11 mouse cellular contexts compared by ENCODE assay signal in genomic region chr2:60698155-60698554, GRCm38 (mm10). TPM values are rescaled to one million over a fixed set of nuclear protein-coding genes. Genes with fewer than 3 reads are reported as not detected.
DNase-seq lines count a peak whose midpoint lies in the region; ATAC-seq and TF ChIP-seq lines count a peak whose summit lies in the region.
"Had no signal": no experiment of that assay in that cellular context is flagged by ENCODE, and none has a peak within 500 bp of the region (broad histone marks: within the 10 kb centered on the region; RNA-seq: fewer than 3 reads in every experiment).

No protein-coding gene starts in this region.

- no peaks in the 10 kb centered on the region for H3K79me2 ChIP-seq in heart, adult 2 months (replicated peaks; ENCODE audit: control insufficient read depth, insufficient read depth, low read length)
- no peaks in the 10 kb centered on the region for H3K79me2 ChIP-seq in myocyte (ENCODE audit: control insufficient read depth, insufficient read depth)

- no peaks in the 10 kb centered on the region for H3K27me3 ChIP-seq in heart, adult 2 months (ENCODE audit: control insufficient read depth, insufficient read depth, low read length)
- H3K27me3 ChIP-seq in embryonic facial prominence, embryonic 14.5 days (replicated peaks; ENCODE audit: control insufficient read depth, insufficient read depth, low read length): no peaks in the 10 kb centered on the region
- no peaks in the 10 kb centered on the region for H3K27me3 ChIP-seq in kidney, embryonic 15.5 days
- H3K27me3 ChIP-seq in myocyte (ENCODE audit: control insufficient read depth, insufficient read depth, insufficient read length): no peaks in the 10 kb centered on the region
- H3K27me3 ChIP-seq in midbrain, embryonic 13.5 days: no peaks in the 10 kb centered on the region
- H3K27me3 ChIP-seq: liver, embryonic 13.5 days had no signal

- no peak for TF ChIP-seq POLR2A in heart, adult 2 months (IDR thresholded peaks at IDR 0.05; ENCODE audit: insufficient read depth, low read depth, low read length)
- TF ChIP-seq POLR2A in myocyte (IDR thresholded peaks at IDR 0.05; ENCODE audit: insufficient read length, low read depth): no peak

- peak; percentile 71 for TF ChIP-seq EP300 in heart, adult 2 months (IDR thresholded peaks at IDR 0.05; ENCODE audit: insufficient read depth, low read depth, low read length)

- no peak for TF ChIP-seq CTCF in heart, adult 2 months (IDR thresholded peaks at IDR 0.05)

- 0 out of 2 replicates have a peak overlapping the region, but pooled peaks have one; percentile 27 for H3K9ac ChIP-seq in heart, adult 2 months (ENCODE audit: low read depth, low read length)
- no peak overlapping the region for H3K9ac ChIP-seq in embryonic facial prominence, embryonic 14.5 days (ENCODE audit: low read depth, low read length)
- H3K9ac ChIP-seq in kidney, embryonic 15.5 days: no peak overlapping the region
- no peak overlapping the region for H3K9ac ChIP-seq in midbrain, embryonic 13.5 days (replicated peaks)
- H3K9ac ChIP-seq: liver, embryonic 13.5 days had no signal

- intact Hi-C loops in heart, adult 2 months (cut with DNase I): no loop called here
- intact Hi-C loops in heart, postnatal 36 days (cut with DNase I): no loop called here

- peak; percentile 79 for ATAC-seq in embryonic facial prominence, embryonic 14.5 days (ENCODE audit: low read depth)
- ATAC-seq in kidney, embryonic 15.5 days (replicated peaks; ENCODE audit: low FRiP score): peak; percentile 20; the same call in 1 of the 2 replicates
- no peak for ATAC-seq in midbrain, embryonic 13.5 days

- H3K36me3 ChIP-seq in heart, adult 2 months (ENCODE audit: control insufficient read depth, insufficient read depth, low read length): peaks cover 5% of the 10 kb centered on the region
- H3K36me3 ChIP-seq in embryonic facial prominence, embryonic 14.5 days (ENCODE audit: control insufficient read depth, insufficient read depth, low read length): no peaks in the 10 kb centered on the region
- H3K36me3 ChIP-seq in kidney, embryonic 15.5 days: no peaks in the 10 kb centered on the region
- no peaks in the 10 kb centered on the region for H3K36me3 ChIP-seq in myocyte (ENCODE audit: control insufficient read depth, insufficient read depth)
- H3K36me3 ChIP-seq in midbrain, embryonic 13.5 days: no peaks in the 10 kb centered on the region
- H3K36me3 ChIP-seq: liver, embryonic 13.5 days had no signal

- H3K4me1 ChIP-seq in heart, adult 2 months (ENCODE audit: control insufficient read depth, insufficient read depth, low read length): peaks cover 18% of the 10 kb centered on the region
- H3K4me1 ChIP-seq in embryonic facial prominence, embryonic 14.5 days (ENCODE audit: control insufficient read depth, insufficient read depth, low read length): peaks cover 23% of the 10 kb centered on the region
- peaks cover 35% of the 10 kb centered on the region for H3K4me1 ChIP-seq in kidney, embryonic 15.5 days
- no peaks in the 10 kb centered on the region; the same call in 1 of the 2 replicates for H3K4me1 ChIP-seq in midbrain, embryonic 13.5 days (replicated peaks)
- H3K4me1 ChIP-seq: liver, embryonic 13.5 days had no signal

- no peak overlapping the region for H3K4me2 ChIP-seq in embryonic facial prominence, embryonic 14.5 days (ENCODE audit: low read depth, low read length)
- no peak overlapping the region for H3K4me2 ChIP-seq in kidney, embryonic 15.5 days
- H3K4me2 ChIP-seq in myocyte (ENCODE audit: low read depth): no peak overlapping the region
- H3K4me2 ChIP-seq in midbrain, embryonic 13.5 days (replicated peaks): no peak overlapping the region
- H3K4me2 ChIP-seq: liver, embryonic 13.5 days had no signal

- WGBS in heart, adult 2 months: 15% methylated on average over 1 of the region's 1 CpGs
- WGBS in embryonic facial prominence, embryonic 14.5 days: 10% methylated on average over 1 of the region's 1 CpGs
- 42% methylated on average over 1 of the region's 1 CpGs for WGBS in kidney, embryonic 15.5 days
- WGBS in midbrain, embryonic 13.5 days: 33% methylated on average over 1 of the region's 1 CpGs

- no peak overlapping the region for H3ac ChIP-seq in myocyte (ENCODE audit: control insufficient read depth, insufficient read length)

- H3K9me3 ChIP-seq in embryonic facial prominence, embryonic 14.5 days (ENCODE audit: control insufficient read depth, low read length): no peaks in the 10 kb centered on the region
- no peaks in the 10 kb centered on the region for H3K9me3 ChIP-seq in kidney, embryonic 15.5 days (replicated peaks)
- H3K9me3 ChIP-seq in midbrain, embryonic 13.5 days: no peaks in the 10 kb centered on the region
- H3K9me3 ChIP-seq: liver, embryonic 13.5 days had no signal

- H3K4me3 ChIP-seq in heart, adult 2 months: no peak overlapping the region
- no peak overlapping the region for H3K4me3 ChIP-seq in embryonic facial prominence, embryonic 14.5 days (ENCODE audit: low read depth, low read length)
- H3K4me3 ChIP-seq in kidney, embryonic 15.5 days (replicated peaks): no peak overlapping the region
- no peak overlapping the region for H3K4me3 ChIP-seq in myocyte
- no peak overlapping the region for H3K4me3 ChIP-seq in midbrain, embryonic 13.5 days (replicated peaks)
- H3K4me3 ChIP-seq: liver, embryonic 13.5 days had no signal

- DNase-seq in heart, adult 2 months: peak; percentile 55 to 79
- no peak for DNase-seq in heart, postnatal 36 days
- peak; percentile 78 for DNase-seq in embryonic facial prominence, embryonic 14.5 days (ENCODE audit: low spot score)
- no peak for DNase-seq in urinary bladder, adult 2 months (ENCODE audit: low spot score)
- no peak for DNase-seq in right cerebral cortex, adult 18-20 months
- DNase-seq: liver, embryonic 13.5 days; right cerebral cortex, postnatal 4 days had no signal

- H3K27ac ChIP-seq in heart, adult 2 months: peak overlapping the region; percentile 80
- H3K27ac ChIP-seq in embryonic facial prominence, embryonic 14.5 days (replicated peaks; ENCODE audit: low read depth, low read length): peak overlapping the region; percentile 10; the same call in 1 of the 2 replicates
- peak overlapping the region; percentile 76 for H3K27ac ChIP-seq in kidney, embryonic 15.5 days
- H3K27ac ChIP-seq in midbrain, embryonic 13.5 days: no peak overlapping the region
- H3K27ac ChIP-seq: liver, embryonic 13.5 days had no signal

TF ChIP-seq in myocyte, 11 proteins besides CTCF, POLR2A, EP300 and RAD21:
- TF ChIP-seq POLR2AphosphoS2 (IDR thresholded peaks at IDR 0.05; ENCODE audit: insufficient read length, low read depth) (no peak), TCF3 (IDR thresholded peaks at IDR 0.05; ENCODE audit: insufficient read length, low read depth) (peak; percentile 44), SRF (IDR thresholded peaks at IDR 0.05; ENCODE audit: control insufficient read depth, insufficient read length, low read depth) (no peak), TCF12 (IDR thresholded peaks at IDR 0.05; ENCODE audit: insufficient read depth, poor library complexity, severe bottlenecking) (peak; percentile 37), USF1 (IDR thresholded peaks at IDR 0.05; ENCODE audit: low read depth) (no peak), MYOD1 (IDR thresholded peaks at IDR 0.05; ENCODE audit: control insufficient read depth in 1 of 3, insufficient read length in 2 of 3, low read depth in 2 of 3) (peak in 2 of 3 experiments; percentile 54 to 72), REST (IDR thresholded peaks at IDR 0.05; ENCODE audit: insufficient read depth, insufficient read length) (no peak), MAX (IDR thresholded peaks at IDR 0.05; ENCODE audit: low read depth) (no peak), MYOG (IDR thresholded peaks at IDR 0.05; ENCODE audit: control insufficient read depth in 1 of 3, insufficient read depth in 1 of 3, insufficient read length in 2 of 3, low read depth in 2 of 3) (peak; percentile 50 to 93 (median 55)), E2F4 (IDR thresholded peaks at IDR 0.05; ENCODE audit: insufficient read depth) (no peak), CEBPB (IDR thresholded peaks at IDR 0.05; ENCODE audit: insufficient read depth, poor library complexity, severe bottlenecking) (no peak)
TF ChIP-seq in myocyte: peak in this region for 4.

RNA-seq across cellular contexts. Expression of gene Itgb6, which starts 24.3 kb away (rescaled TPM):
- 10 to 100 TPM; 21.0 to 32.4 TPM for total RNA-seq in heart, adult 2 months (2021)
- 10.5 and 19.5 TPM in 2 replicates for polyA plus RNA-seq in heart, adult 2 months (2012; rRNA removed)
- 10 to 100 TPM; 15.2 to 16.7 TPM for total RNA-seq in heart, postnatal 36 days (2021)
- 3.6 and 4.0 TPM in 2 replicates for polyA plus RNA-seq in embryonic facial prominence, embryonic 14.5 days (2014; fragmentation: Nextera tagmentation; extraction: Ambion mirVana)
- polyA plus RNA-seq in kidney, embryonic 15.5 days (2015; fragmentation: Nextera tagmentation; extraction: Ambion mirVana): 16.2 and 16.9 TPM in 2 replicates
- polyA plus RNA-seq in myocyte (2012; fragmentation: generic; extraction: Trizol): 3.9 TPM
- polyA plus RNA-seq in urinary bladder, adult 2 months (2012; rRNA removed): 15.6 and 17.2 TPM in 2 replicates
- polyA plus RNA-seq in midbrain, embryonic 13.5 days (2015; fragmentation: Nextera tagmentation; extraction: Ambion mirVana): not detected in 2 replicates
- polyA plus RNA-seq: cortical plate, adult 2 months had no signal

Comparison
In these comparisons a context has a peak if more than half of its experiments do, and no peak if none do; other contexts are left out.
1. DNase-seq: peak in heart, adult 2 months (2 of 2) and embryonic facial prominence, embryonic 14.5 days (single experiment); none in heart, postnatal 36 days (0 of 2), urinary bladder, adult 2 months (single experiment) and right cerebral cortex, adult 18-20 months (single experiment).